Mouse (Mus musculus) naive thymus-derived CD4-positive, alpha-beta T cell, adult 5 months (primary cell): ENCODE results near the gene Lrrc18. TPM values are rescaled to one million over a fixed set of nuclear protein-coding genes. Genes with fewer than 3 reads are reported as not detected.

Experiments used
- polyA plus RNA-seq: library from polyadenylated mRNA; unstranded; fragments of 100-300 nt; shearing (Covaris generic); gene quantifications from one replicate; pipeline ENCODE4 v1.2.1, GENCODE M21; 2017

Lrrc18 gene
- polyA plus RNA-seq = not detected

DNA sequence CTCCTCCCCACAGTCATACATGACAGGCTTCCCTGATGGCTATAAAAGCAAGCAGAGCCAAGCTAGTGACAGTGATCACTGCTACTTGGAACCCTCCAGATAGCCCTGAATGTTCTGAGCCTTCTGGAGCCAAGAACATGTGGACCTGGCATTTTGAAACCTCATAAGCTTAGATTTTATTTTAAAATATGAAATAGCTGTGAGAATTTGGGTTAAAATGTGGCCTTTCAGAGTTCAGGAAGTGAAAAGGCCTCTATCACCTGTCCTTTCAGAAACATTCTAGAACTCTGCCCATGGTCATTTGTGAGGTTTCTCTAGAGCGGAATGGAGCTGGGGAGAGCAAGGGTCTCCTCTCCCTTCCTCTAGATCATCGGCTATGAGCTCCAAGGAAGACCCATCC lies at the start of gene Lrrc18:
TSS of gene Lrrc18 (plus strand) at position 301 of the 400 bp plus-strand sequence.

Other genes with a start within 250 kb of the Lrrc18 start
- not detected for gene Tmem273, start 205.4 kb upstream of the Lrrc18 start, polyA plus RNA-seq
- gene Fam170b, start 157.4 kb upstream of the Lrrc18 start, polyA plus RNA-seq = not detected
- gene Vstm4, start 134.6 kb upstream of the Lrrc18 start, polyA plus RNA-seq = not detected
- gene Wdfy4, start 194.1 kb downstream of the Lrrc18 start, polyA plus RNA-seq = not detected
- gene Arhgap22, start 222.6 kb downstream of the Lrrc18 start, polyA plus RNA-seq = not detected